Mouse (Mus musculus) central nervous system, embryonic 18 days (tissue): ENCODE results near the gene Map7d3. TPM values are rescaled to one million over a fixed set of nuclear protein-coding genes. Genes with fewer than 3 reads are reported as not detected.

Source experiments
- polyA plus RNA-seq: library from polyadenylated mRNA; depleted of rRNA; stranded (reverse); fragments of >200 nt; gene quantifications from 2 replicates; pipeline ENCODE4 v1.2.3, GENCODE M21; 2012; rRNA removed

Gene Map7d3
- 0.17 and 0.21 TPM in 2 replicates for polyA plus RNA-seq

GRCm38 (mm10) chrX:56821765-56822603 lies at the start of gene Map7d3:
Map7d3 (minus strand) TSS chrX:56822326.

GRCm38 (mm10) chrX:56869863-56870262 lies 47.7 kb upstream of the Map7d3 start, which contains the start of gene Adgrg4:
Adgrg4 (plus strand) TSS chrX:56870163.

Other genes with a start within 250 kb of the Map7d3 start
- 35.5 and 37.7 TPM in 2 replicates for gene Mmgt1, start 224.3 kb downstream of the Map7d3 start, polyA plus RNA-seq
- gene Slc9a6, start 212.6 kb downstream of the Map7d3 start, polyA plus RNA-seq: 86.0 and 94.2 TPM in 2 replicates
- 308 and 351 TPM in 2 replicates for gene Fhl1, start 90.5 kb downstream of the Map7d3 start, polyA plus RNA-seq
- not detected in 2 replicates for gene Adgrg4, start 47.8 kb upstream of the Map7d3 start, polyA plus RNA-seq
- gene Brs3, start 220.7 kb upstream of the Map7d3 start, polyA plus RNA-seq: 0.48 and 0.69 TPM in 2 replicates
- gene Htatsf1, start 231.3 kb upstream of the Map7d3 start, polyA plus RNA-seq: 39.5 and 42.5 TPM in 2 replicates